Mouse (Mus musculus) stomach, embryonic 15.5 days (tissue): ENCODE measurements around the gene Cox10. TPM values are rescaled to one million over a fixed set of nuclear protein-coding genes. Genes with fewer than 3 reads are reported as not detected.
A peak's percentile ranks its signal among the peaks of the same experiment; 100 is the strongest.

Source experiments
- ATAC-seq: fragments of 200-750 bp; cut with Nextera tagmentation; 2 replicates; pipeline ENCODE4 v1.8.0; 2017; ENCODE audit warnings: low read depth, moderate number of reproducible peaks, moderate TSS enrichment; ENCODE audit not compliant: insufficient read depth, low FRiP score
- H3K27ac ChIP-seq: fragments of 300-500 bp; sonication (generic); 2 replicates; pipeline ENCODE4 v1.5.1; 2015; ENCODE audit warnings: mild to moderate bottlenecking, inconsistent platforms
- H3K27me3 ChIP-seq: fragments of 300-500 bp; sonication (generic); replicated peaks from 2 replicates; pipeline ENCODE4 v1.6.1; 2015; ENCODE audit warnings: inconsistent platforms
- H3K36me3 ChIP-seq: fragments of 300-500 bp; sonication (generic); 2 replicates; pipeline ENCODE4 v1.6.1; 2015; ENCODE audit warnings: inconsistent platforms
- H3K4me1 ChIP-seq: fragments of 300-500 bp; sonication (generic); 2 replicates; pipeline ENCODE4 v1.6.1; 2015; ENCODE audit warnings: inconsistent platforms
- H3K4me2 ChIP-seq: fragments of 300-500 bp; sonication (generic); 2 replicates; pipeline ENCODE4 v1.6.1; 2015; ENCODE audit warnings: mild to moderate bottlenecking, inconsistent platforms
- H3K4me3 ChIP-seq: fragments of 300-500 bp; sonication (generic); replicated peaks from 2 replicates; pipeline ENCODE4 v1.5.1; 2015; ENCODE audit warnings: inconsistent platforms
- H3K9ac ChIP-seq: fragments of 300-500 bp; sonication (generic); 2 replicates; pipeline ENCODE4 v1.6.1; 2015; ENCODE audit warnings: inconsistent platforms
- H3K9me3 ChIP-seq: fragments of 300-500 bp; sonication (generic); 2 replicates; pipeline ENCODE4 v1.6.1; 2016; ENCODE audit warnings: inconsistent platforms
- WGBS: fragments of 180-500 bp; shearing (Covaris S2); methylation state at CpG from one replicate; pipeline ENCODE4 v1.1.7; 2015; 5-methylcytosine and 5-hydroxymethylcytosine counted together
- polyA plus RNA-seq: library from polyadenylated mRNA; unstranded; fragments of >200 nt; fragmentation: Nextera tagmentation; extraction: Ambion mirVana; gene quantifications from 2 replicates; pipeline ENCODE4 v1.2.1, GENCODE M21; 2015

Cox10 gene
- polyA plus RNA-seq, 1 experiment from 2014 or later: 23.5 TPM

DNA sequence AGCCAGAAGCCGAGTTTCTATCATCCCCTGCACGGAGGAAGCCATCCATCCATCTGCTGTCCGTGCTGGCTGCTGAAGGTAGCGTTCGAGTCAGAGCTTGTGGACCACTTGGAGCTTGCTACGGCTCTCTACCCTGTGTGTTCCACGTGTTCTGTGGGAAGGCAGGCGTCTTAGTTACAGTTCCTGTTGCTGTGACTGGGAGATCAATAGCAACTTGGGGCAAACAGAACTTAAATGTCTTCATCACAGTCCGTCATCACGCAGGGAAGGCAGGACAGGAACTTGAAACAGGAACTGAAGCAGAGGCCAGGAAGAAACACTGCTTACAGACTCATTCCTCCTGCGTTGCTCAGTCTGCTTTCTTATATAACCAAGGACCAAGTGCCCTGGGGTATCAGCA lies 130.9 kb downstream of the Cox10 start:
- no peak for ATAC-seq

DNA sequence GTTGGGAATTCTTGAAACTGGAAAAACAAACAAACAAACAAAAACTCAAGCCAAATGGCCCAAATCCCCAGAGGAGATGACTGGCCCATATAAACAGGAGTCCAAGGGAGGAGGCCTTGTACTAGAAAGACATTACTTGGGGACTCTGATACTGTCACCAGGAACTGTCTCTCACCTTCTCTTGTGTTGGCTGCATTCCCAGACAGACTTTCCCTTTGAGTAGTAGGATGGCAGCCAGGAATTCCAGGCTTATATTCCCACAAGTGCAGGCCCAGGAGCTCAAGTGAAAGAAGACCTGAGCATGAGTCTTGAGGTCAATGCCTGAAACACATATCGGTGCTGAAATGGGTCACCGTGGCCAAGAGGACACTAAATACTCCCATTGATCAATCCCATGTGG lies 132.2 kb downstream of the Cox10 start:
- Histone ChIP-seq H3K27ac (no peak overlapping the region), H3K36me3 (no peaks in the 10 kb centered on the region), H3K9me3 (no peaks in the 10 kb centered on the region), H3K4me1 (peaks cover 3% of the 10 kb centered on the region; the same call in 1 of the 2 replicates), H3K27me3 (no peaks in the 10 kb centered on the region), H3K4me3 (no peak overlapping the region), H3K9ac (no peak overlapping the region), H3K4me2 (no peak overlapping the region)
- 88% methylated on average over 2 of the region's 2 CpGs for WGBS
- ATAC-seq: no peak

More for the DNA sequence above, 130.9 kb downstream of the Cox10 start:
- Histone ChIP-seq H3K4me3 (no peak overlapping the region), H3K9me3 (no peaks in the 10 kb centered on the region), H3K4me2 (no peak overlapping the region), H3K4me1 (peaks cover 11% of the 10 kb centered on the region), H3K9ac (no peak overlapping the region), H3K36me3 (no peaks in the 10 kb centered on the region), H3K27ac (no peak overlapping the region), H3K27me3 (no peaks in the 10 kb centered on the region)
- 80% methylated on average over 11 of the region's 11 CpGs for WGBS

DNA sequence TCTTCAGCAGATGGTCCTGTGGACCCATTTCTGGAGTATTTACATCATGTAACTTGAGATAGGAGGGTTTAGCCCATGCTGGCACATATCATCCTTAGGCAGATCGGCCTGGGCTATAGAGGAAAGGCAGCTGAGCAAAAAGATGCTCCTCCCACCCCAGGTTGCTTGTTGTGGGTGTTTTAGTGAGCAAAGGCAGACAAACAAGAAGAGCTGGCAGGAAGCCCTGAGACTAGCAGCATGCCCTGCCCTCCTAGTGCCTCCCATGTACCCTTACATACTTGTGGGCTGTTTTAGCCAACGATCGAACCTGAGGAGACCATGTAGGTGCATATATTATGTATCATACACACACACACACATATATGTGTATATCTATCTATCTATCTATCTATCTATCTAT lies 135.3 kb downstream of the Cox10 start:
- H3K27ac ChIP-seq: no peak overlapping the region
- H3K4me3 ChIP-seq: no peak overlapping the region
- no peak overlapping the region for H3K9ac ChIP-seq
- no peaks in the 10 kb centered on the region for H3K36me3 ChIP-seq
- no peak overlapping the region for H3K4me2 ChIP-seq
- no peaks in the 10 kb centered on the region for H3K9me3 ChIP-seq
- no peak for ATAC-seq
- H3K27me3 ChIP-seq: no peaks in the 10 kb centered on the region
- WGBS: 86% methylated on average over 3 of the region's 3 CpGs
- H3K4me1 ChIP-seq: no peaks in the 10 kb centered on the region

DNA sequence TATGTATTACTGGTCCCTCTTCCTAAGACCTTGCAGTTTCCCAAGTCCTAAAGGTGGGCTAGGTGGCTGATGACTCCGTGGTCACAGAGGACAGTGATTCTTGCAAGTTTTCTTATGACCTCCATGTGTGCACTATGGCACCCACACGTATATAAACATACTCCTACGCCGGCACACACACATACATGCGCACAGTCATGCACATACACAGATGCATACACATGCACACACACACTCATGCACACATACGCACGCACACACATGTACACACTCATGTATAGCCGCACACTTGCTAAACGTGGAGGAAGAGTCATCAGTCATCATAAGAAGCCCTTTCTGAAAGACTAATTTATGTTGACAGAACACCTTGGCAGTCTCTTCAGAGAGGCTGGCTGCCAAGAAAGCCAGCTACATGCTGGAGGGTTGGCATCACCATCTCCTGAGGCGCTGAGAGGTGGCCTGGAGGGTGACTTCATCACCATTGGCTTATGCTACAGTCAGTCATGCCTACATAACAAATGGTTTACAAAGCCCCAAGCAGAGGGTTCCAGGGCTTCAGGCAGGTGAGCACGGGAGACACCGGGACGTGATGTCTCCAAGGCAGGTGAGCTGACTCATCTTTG lies 135.9 kb downstream of the Cox10 start:
- WGBS: 91% methylated on average over 13 of the region's 13 CpGs

DNA sequence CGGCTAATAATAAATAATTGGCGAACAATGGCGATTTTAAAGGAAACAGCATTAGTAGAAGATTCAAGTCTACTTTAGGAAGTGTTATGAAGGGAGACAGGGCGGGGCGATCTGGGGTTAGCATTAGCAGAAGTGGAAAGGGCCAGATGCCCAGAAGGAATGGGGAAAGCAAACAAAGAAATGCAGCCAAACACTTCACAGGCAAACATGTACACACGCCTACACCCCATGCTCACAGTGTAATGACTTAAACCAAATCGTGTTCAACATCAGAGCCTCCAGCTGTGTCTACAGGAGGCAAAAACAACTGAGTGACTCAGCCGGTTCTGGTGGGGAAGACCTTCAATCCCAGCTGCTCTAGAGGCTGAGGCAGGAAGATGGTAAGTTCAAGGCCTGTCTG lies 137.1 kb downstream of the Cox10 start:
- no peaks in the 10 kb centered on the region for H3K9me3 ChIP-seq
- no peak overlapping the region for H3K4me3 ChIP-seq
- ATAC-seq: no peak
- H3K4me1 ChIP-seq: no peaks in the 10 kb centered on the region
- no peak overlapping the region for H3K27ac ChIP-seq
- H3K9ac ChIP-seq: no peak overlapping the region
- H3K4me2 ChIP-seq: no peak overlapping the region
- no peaks in the 10 kb centered on the region for H3K27me3 ChIP-seq
- 71% methylated on average over 8 of the region's 8 CpGs for WGBS
- H3K36me3 ChIP-seq: no peaks in the 10 kb centered on the region

More for the DNA sequence above, 135.9 kb downstream of the Cox10 start:
- ATAC-seq: no peak
- no peaks in the 10 kb centered on the region for H3K36me3 ChIP-seq
- no peak overlapping the region for H3K9ac ChIP-seq
- H3K4me3 ChIP-seq: no peak overlapping the region
- H3K9me3 ChIP-seq: no peaks in the 10 kb centered on the region
- no peaks in the 10 kb centered on the region for H3K4me1 ChIP-seq
- no peak overlapping the region for H3K27ac ChIP-seq
- no peaks in the 10 kb centered on the region for H3K27me3 ChIP-seq
- H3K4me2 ChIP-seq: no peak overlapping the region

DNA sequence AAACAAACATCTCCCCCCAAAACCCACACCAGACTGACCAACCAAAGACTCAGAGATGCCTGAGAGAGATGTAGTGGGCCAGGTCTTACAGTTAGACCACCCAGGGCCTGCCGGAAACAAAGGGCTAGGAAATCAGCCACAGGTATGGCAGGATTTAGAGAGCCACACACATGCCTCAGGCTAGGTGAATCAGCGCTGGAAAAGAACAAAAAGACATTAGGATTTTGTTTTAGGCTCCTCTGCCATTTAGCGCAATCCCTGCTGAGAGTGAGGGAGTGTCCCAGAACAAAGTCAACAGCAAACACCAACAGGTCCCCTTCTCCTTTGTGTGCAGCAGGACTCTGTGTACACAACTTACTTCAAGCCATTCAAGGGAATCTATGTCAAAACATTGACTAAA lies 142.6 kb downstream of the Cox10 start:
- Histone ChIP-seq H3K4me3 (no peak overlapping the region), H3K4me2 (no peak overlapping the region), H3K9ac (no peak overlapping the region), H3K27me3 (peaks cover 4% of the 10 kb centered on the region; the same call in 1 of the 2 replicates), H3K4me1 (no peaks in the 10 kb centered on the region), H3K36me3 (no peaks in the 10 kb centered on the region), H3K27ac (no peak overlapping the region), H3K9me3 (no peaks in the 10 kb centered on the region)
- 46% methylated on average over 3 of the region's 3 CpGs for WGBS
- no peak for ATAC-seq

DNA sequence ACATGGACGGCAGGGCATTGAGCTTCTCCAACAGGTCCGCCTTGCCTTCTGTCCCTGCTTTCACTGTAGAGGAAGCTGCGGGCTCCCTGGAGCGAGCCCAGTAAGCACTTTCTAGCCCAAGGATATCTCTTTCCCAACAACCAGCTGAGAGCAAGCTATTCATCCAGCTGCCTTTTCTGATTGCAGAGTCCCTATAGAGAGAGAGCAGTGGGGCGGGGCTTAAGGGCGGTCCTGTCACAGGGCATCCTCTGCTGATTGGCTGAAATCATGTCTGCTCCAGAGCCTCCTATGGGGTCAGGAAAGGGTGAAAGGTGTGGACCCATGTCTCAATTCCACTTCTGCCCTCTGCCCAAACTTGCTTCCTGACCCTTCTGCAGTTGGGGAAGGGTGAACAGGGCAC lies 152.4 kb downstream of the Cox10 start:
- no peak overlapping the region for H3K9ac ChIP-seq
- no peak for ATAC-seq
- H3K27ac ChIP-seq: no peak overlapping the region
- H3K4me2 ChIP-seq: no peak overlapping the region
- H3K36me3 ChIP-seq: no peaks in the 10 kb centered on the region
- H3K4me3 ChIP-seq: no peak overlapping the region
- H3K9me3 ChIP-seq: no peaks in the 10 kb centered on the region
- H3K27me3 ChIP-seq: peaks cover 16% of the 10 kb centered on the region
- 81% methylated on average over 6 of the region's 6 CpGs for WGBS
- peaks cover 13% of the 10 kb centered on the region for H3K4me1 ChIP-seq

DNA sequence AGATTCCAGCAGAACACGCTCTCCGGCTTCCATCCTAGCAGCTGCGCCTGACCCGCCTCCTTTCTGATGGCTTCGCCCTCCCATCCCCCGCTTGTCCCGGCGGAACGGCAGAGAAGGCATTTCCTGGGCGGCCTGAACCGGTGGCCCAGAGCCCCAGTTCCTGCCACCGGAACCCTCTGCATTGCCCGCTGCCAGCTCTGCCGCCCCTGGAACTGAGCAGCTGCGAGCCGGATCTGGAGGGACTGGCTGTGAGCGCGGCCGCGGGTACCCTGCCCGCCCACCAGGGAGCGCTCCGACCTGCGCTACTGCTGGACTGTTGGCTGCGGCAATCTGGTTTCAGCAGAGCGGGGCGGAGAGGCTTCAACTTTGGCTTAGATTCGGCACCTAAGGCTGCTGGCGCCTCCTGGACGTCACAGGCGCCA lies 154.1 kb downstream of the Cox10 start:
- Histone ChIP-seq H3K9ac (0 out of 2 replicates have a peak overlapping the region, but pooled peaks have one; percentile 2), H3K4me2 (peak overlapping the region; percentile 70), H3K4me3 (peak overlapping the region; percentile 40), H3K27ac (no peak overlapping the region), H3K27me3 (peaks cover 26% of the 10 kb centered on the region), H3K4me1 (peaks cover 24% of the 10 kb centered on the region), H3K36me3 (no peaks in the 10 kb centered on the region), H3K9me3 (no peaks in the 10 kb centered on the region)
- peak; percentile 16 for ATAC-seq
- 1% methylated on average over 31 of the region's 31 CpGs for WGBS

DNA sequence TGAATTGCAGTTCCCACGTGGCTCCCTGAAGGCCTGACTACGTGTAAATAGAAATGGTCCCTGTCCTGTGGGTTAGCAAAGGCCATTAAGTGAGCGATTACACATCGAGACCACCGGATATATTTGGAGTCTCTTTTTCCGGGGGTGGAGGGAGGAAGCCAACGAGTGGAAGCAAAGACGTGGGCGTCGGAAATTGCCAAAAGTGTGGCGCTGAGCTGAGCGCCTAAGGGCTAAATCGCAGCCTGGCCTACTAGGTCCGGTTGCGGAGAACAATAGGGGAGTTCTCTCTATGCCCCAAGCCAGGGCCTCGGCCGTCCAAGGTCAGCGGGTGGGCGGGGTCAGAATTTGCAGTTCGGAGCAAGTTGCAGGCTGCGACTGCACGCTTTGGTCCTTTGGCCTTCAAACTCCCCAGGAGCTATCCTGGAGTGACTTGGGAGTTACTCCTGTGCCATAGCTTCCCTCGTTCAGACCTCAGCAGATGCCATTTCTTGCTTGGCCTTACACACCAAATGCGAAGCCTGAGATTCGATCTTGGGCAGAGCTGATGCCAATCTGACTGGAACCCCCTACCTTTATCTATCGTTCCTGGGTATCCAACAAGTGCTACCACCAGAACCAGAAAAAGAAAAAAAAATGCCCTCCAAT lies 154.9 kb downstream of the Cox10 start:
- H3K9ac ChIP-seq: no peak overlapping the region
- peaks cover 26% of the 10 kb centered on the region for H3K27me3 ChIP-seq
- H3K4me1 ChIP-seq: peaks cover 24% of the 10 kb centered on the region
- H3K9me3 ChIP-seq: no peaks in the 10 kb centered on the region
- ATAC-seq: no peak
- peak overlapping the region; percentile 40; the same call in 1 of the 2 replicates for H3K4me3 ChIP-seq
- H3K4me2 ChIP-seq: peak overlapping the region; percentile 70
- H3K27ac ChIP-seq: no peak overlapping the region
- whole genome bisulfite sequencing: 21% methylated on average over 26 of the region's 26 CpGs
- H3K36me3 ChIP-seq: no peaks in the 10 kb centered on the region

DNA sequence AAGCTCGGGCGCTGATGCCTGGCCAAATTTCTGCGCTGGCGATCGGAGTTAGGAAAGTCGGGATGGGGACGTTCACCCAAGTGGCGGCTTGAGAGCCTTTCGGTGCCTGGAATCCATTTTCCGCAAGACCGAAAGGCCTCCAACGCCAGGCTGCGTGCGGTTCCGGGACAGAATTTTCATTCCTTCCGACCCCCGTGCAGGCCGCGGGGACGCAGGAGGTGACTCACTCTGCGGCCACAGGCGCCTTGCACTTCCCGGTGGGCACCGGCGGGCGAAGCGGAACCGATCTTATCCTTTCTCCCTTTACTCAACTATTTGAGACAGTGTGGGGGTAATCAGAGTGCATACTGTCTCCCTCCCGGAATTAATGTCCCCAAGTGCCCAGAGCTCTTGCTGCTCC lies 155.9 kb downstream of the Cox10 start:
- no peaks in the 10 kb centered on the region for H3K9me3 ChIP-seq
- no peaks in the 10 kb centered on the region for H3K36me3 ChIP-seq
- peaks cover 33% of the 10 kb centered on the region for H3K4me1 ChIP-seq
- peaks cover 31% of the 10 kb centered on the region for H3K27me3 ChIP-seq
- 3% methylated on average over 29 of the region's 29 CpGs for WGBS
- peak overlapping the region; percentile 77 for H3K4me2 ChIP-seq
- ATAC-seq: no peak
- no peak overlapping the region for H3K9ac ChIP-seq
- no peak overlapping the region for H3K27ac ChIP-seq
- H3K4me3 ChIP-seq: peak overlapping the region; percentile 32

DNA sequence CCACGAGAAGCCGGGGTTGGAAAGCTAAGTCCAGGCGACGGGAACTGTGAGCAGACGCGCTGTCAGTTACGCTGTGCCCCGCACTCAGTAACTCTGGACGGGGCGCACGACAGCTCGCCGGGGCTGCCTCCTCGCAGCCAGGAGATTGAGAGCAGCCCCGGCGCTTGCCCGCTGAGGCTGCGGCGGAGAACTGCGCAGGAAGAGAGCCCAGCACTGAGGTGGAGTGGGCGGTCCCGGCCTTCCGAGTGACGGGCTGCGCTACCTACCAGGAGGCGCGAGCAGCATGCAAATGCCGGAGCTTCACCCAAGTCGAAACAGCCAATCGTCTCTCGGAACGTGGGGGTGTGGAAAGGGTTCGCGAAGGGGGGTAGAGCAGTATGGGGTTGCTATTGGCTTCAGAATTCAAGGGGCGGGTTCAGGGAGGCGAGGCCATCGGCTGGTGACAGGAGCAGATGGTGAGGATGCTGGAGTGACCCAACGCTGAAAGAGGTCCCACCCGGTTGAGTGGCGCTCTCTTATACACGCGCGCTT lies 157.1 kb downstream of the Cox10 start, which contains the start of gene Hs3st3b1:
Hs3st3b1 (minus strand) TSS at position 200 of the 531 bp plus-strand sequence.
- Histone ChIP-seq H3K27ac (0 out of 2 replicates have a peak within 1 kb of the TSS, but pooled peaks have one; percentile 2), H3K9ac (peak within 1 kb of the TSS; percentile 40), H3K9me3 (no peaks in the 10 kb centered on the region), H3K27me3 (peaks cover 35% of the 10 kb centered on the region), H3K4me1 (peaks cover 36% of the 10 kb centered on the region), H3K4me2 (peak within 1 kb of the TSS; percentile 77), H3K4me3 (peak within 1 kb of the TSS; percentile 57), H3K36me3 (no peaks in the 10 kb centered on the region)
- WGBS: under 1% methylated on average over 43 of the region's 43 CpGs
- peak; percentile 94 for ATAC-seq
